Mouse (Mus musculus): Measurements from ENCODE around the gene Sema6d. TPM values are rescaled to one million over a fixed set of nuclear protein-coding genes. Genes with fewer than 3 reads are reported as not detected.

Gene Sema6d
- polyA plus RNA-seq, 1 experiment, result 25.3 TPM

DNA sequence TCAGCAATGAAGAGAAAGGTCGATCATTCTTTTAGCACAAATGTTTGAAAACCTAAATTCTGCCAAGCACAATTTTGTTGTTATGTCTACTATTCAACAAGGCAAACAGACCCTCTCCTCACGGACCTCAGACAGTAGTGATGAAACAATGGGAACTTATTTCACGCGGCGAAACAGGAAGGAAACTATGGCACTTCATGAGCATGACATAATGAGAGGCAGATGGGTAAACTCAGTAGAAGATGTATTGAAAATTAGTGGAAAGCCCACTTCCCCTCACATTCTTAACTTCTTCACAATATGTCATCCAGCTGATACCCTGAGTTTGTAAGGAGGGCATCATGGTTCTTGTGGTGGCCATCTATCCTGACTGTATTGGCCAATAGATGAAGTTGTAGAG lies 116.0 kb downstream of the Sema6d start:
- 56% methylated on average over 5 of the region's 5 CpGs for WGBS
- no peak for TF ChIP-seq CTCF (IDR thresholded peaks at IDR 0.05; ENCODE audit: insufficient read depth, low read length)
- no peak for TF ChIP-seq POLR2A (IDR thresholded peaks at IDR 0.05; ENCODE audit: borderline replicate concordance, extremely low read depth, low read depth, low read length)
- H3K4me3 ChIP-seq (replicated peaks; ENCODE audit: extremely low read depth, low read depth, low read length), result no peak overlapping the region

DNA sequence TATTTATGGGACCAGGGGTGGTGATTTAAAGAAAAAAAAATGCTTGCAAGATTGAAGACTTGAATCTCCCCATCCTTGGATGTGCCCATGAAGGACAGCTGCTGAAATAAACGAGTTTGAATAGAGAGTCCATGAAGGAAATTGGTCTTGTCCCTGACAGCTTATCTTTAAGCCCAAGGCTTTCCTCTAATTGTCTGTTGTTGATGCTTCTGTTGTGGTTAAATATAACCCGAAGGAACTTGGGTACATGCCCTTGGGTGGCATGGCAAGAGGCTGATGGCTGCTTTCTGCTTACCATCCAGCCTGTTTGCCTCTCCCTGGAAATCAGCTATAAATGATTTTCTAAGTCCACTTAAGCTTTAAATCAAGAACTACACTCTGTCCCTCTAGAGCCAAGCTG lies 118.5 kb downstream of the Sema6d start:
- Histone ChIP-seq H3K4me3 (replicated peaks; ENCODE audit: extremely low read depth, low read depth, low read length) (no peak overlapping the region), H3K4me1 (ENCODE audit: control insufficient read depth, insufficient read depth, low read length) (peaks cover 13% of the 10 kb centered on the region)
- DNase-seq, result no peak
- WGBS, result 28% methylated on average over 2 of the region's 2 CpGs
- no peak for TF ChIP-seq CTCF (IDR thresholded peaks at IDR 0.05; ENCODE audit: insufficient read depth, low read length)
- no peak for TF ChIP-seq POLR2A (IDR thresholded peaks at IDR 0.05; ENCODE audit: borderline replicate concordance, extremely low read depth, low read depth, low read length)

More for the DNA sequence above, 116.0 kb downstream of the Sema6d start:
- no peak for DNase-seq
- peaks cover 16% of the 10 kb centered on the region for H3K4me1 ChIP-seq (ENCODE audit: control insufficient read depth, insufficient read depth, low read length)

DNA sequence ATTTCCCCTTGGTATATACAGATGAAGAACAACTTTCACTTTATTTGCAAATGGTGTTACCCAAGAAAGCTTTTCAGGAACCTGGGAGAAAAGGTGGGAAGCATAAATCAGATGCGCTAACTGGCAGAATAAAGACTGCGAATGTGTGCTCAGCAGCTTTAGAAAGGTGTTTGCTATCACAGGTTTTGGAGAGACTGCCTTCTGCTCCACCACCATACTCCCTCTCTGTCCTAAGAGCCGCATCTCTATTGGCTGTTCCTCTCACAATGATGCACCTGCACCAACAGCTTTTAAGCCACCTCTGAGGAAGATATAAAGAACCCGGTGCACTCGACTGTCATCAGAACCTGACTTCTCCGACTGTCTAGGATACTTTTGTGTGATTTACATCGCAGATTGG lies 133.8 kb downstream of the Sema6d start:
- Histone ChIP-seq H3K4me1 (ENCODE audit: control insufficient read depth, insufficient read depth, low read length) (no peaks in the 10 kb centered on the region), H3K4me3 (replicated peaks; ENCODE audit: extremely low read depth, low read depth, low read length) (no peak overlapping the region)
- 77% methylated on average over 7 of the region's 7 CpGs for WGBS
- no peak for TF ChIP-seq POLR2A (IDR thresholded peaks at IDR 0.05; ENCODE audit: borderline replicate concordance, extremely low read depth, low read depth, low read length)
- TF ChIP-seq CTCF (IDR thresholded peaks at IDR 0.05; ENCODE audit: insufficient read depth, low read length), result no peak
- DNase-seq, result no peak

DNA sequence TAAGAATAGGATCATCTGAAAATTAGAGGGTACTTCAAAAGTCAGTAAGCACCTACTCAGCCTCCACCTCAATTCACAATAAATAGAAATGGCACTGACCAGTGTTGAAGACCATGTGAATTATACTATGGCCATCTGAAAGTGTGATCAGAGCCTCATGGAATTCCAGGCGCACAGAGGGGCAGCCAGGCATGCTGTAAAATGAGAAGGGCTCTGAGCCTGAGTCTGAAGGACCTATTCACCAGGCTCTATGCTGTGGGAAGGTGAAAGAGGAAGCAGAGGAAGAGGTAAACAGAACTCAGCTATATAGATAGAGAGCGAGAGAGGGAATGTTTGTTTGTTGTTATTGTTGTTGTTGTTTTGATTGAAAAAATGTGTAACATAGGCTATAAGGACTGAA lies 134.6 kb downstream of the Sema6d start:
- TF ChIP-seq POLR2A (IDR thresholded peaks at IDR 0.05; ENCODE audit: borderline replicate concordance, extremely low read depth, low read depth, low read length) (no peak), CTCF (IDR thresholded peaks at IDR 0.05; ENCODE audit: insufficient read depth, low read length) (no peak)
- 72% methylated on average over 2 of the region's 2 CpGs for WGBS
- DNase-seq, result no peak
- H3K4me1 ChIP-seq (ENCODE audit: control insufficient read depth, insufficient read depth, low read length), result no peaks in the 10 kb centered on the region
- H3K4me3 ChIP-seq (replicated peaks; ENCODE audit: extremely low read depth, low read depth, low read length), result no peak overlapping the region

DNA sequence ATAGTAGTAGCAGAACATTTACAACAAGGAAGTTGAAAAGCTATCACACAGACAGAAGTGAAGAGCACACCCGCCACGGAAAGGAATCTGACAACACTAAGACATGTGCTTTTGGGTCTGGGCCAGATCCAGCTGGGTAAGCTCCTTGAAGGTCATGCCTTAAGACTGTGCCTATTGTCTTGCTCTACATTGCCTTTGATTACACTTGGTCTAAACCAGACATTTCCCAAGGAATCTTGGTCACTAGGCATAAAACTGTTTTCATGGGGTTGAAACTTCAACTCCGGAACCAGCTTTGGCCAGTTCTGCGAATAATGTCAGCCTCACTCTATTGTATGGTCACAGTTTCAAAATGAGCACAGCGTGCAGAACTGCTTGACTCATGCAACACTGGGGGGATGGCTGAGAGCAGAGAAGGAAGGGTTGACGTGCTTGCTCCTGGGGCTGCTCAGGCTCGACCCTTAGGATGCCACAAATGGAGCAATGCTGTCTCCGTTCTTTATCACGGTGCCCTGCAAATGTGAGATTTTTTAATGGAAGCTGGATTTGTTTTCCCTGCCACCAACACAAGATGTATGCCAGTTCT lies 145.0 kb downstream of the Sema6d start:
- H3K4me3 ChIP-seq (replicated peaks; ENCODE audit: extremely low read depth, low read depth, low read length), result no peak overlapping the region
- no peak for DNase-seq
- peaks cover 3% of the 10 kb centered on the region for H3K4me1 ChIP-seq (ENCODE audit: control insufficient read depth, insufficient read depth, low read length)
- TF ChIP-seq CTCF (IDR thresholded peaks at IDR 0.05; ENCODE audit: insufficient read depth, low read length), result no peak
- TF ChIP-seq POLR2A (IDR thresholded peaks at IDR 0.05; ENCODE audit: borderline replicate concordance, extremely low read depth, low read depth, low read length), result no peak
- WGBS, result 55% methylated on average over 9 of the region's 9 CpGs

DNA sequence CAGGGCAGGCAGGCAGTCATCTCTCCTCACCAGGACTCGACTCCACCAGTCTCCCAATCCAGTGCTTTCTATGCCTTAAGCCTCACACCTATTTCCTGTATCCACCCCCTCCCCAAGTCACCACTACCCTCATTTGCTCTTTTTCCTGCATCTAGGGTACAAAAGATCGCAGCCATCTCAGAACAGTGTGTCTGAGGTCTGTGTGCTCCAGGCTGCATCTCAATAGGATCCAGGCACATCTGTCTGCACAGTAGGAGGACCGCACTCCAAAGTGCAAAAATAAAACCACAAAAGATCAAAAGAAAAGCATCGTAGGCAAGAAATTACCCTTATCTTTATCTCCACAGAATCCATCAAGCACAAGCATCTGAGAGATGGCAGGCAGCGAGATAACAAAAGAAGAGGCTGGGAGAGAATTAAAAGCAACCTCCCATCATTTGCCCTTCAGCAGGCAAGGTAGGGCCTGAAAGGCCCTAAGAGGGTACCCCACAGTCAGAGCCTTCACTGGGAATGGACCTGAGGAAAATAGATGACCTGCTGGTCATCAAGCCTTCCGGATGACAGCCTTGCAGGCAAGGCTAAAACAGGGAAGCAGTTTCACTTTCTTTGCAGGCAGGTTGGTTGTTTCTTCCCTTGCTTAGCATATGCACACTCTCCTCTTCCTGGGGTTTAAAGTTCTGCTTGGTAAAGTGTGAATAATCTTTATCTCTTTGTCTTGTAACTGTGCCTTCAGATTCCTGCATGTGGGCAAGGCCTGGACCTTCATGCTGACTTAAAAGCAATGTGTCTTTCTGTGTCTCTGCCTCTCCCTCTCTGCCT lies 145.7 kb downstream of the Sema6d start:
- TF ChIP-seq CTCF (IDR thresholded peaks at IDR 0.05; ENCODE audit: insufficient read depth, low read length), result no peak
- H3K4me3 ChIP-seq (replicated peaks; ENCODE audit: extremely low read depth, low read depth, low read length), result no peak overlapping the region
- peaks cover 3% of the 10 kb centered on the region for H3K4me1 ChIP-seq (ENCODE audit: control insufficient read depth, insufficient read depth, low read length)
- 52% methylated on average over 6 of the region's 6 CpGs for WGBS
- no peak for DNase-seq

DNA sequence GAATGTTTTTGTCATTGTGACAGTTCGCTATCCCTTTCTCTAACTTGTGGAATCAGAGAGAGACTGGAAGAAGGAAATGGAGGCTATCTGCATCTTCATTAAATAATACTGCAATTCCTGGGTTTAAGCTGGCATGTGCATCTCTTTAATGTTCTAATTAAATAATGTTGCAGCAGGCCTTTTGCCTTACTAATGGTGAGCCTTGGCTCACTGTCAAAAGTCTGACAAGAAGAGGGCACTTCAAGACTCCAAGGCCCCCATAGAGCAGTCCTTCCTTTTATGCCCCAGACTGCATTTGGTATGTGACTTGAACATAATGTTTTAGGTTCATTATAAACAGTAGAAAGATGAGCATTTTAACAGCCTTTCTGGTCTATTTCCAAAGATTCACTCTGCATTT lies 147.1 kb downstream of the Sema6d start:
- H3K4me1 ChIP-seq (ENCODE audit: control insufficient read depth, insufficient read depth, low read length), result peaks cover 3% of the 10 kb centered on the region
- H3K4me3 ChIP-seq (replicated peaks; ENCODE audit: extremely low read depth, low read depth, low read length), result no peak overlapping the region
- WGBS, result 98% methylated on average over 1 of the region's 1 CpGs
- no peak for DNase-seq
- TF ChIP-seq CTCF (IDR thresholded peaks at IDR 0.05; ENCODE audit: insufficient read depth, low read length) (no peak), POLR2A (IDR thresholded peaks at IDR 0.05; ENCODE audit: borderline replicate concordance, extremely low read depth, low read depth, low read length) (no peak)

DNA sequence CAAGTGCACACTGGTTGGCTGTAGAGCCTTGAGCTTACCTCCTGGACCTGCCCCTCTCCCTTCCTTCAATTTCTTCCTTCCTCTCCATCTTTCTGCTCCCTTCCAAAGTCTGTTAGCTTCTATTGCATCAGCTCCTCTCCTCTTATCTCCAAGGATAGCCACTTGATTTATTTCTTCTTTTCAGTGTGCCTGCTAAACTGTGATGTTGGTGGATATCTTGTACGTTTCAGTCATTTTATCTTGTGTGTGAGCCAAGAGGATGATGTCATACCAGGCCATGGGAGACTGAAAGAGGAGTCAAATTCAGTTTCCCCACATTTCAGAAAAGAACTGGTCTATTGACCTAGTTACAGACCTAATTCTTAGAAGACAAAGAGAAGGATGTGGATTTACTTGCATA lies 153.8 kb downstream of the Sema6d start:
- no peak for DNase-seq
- Histone ChIP-seq H3K4me3 (replicated peaks; ENCODE audit: extremely low read depth, low read depth, low read length) (no peak overlapping the region), H3K4me1 (ENCODE audit: control insufficient read depth, insufficient read depth, low read length) (peaks cover 8% of the 10 kb centered on the region)
- 38% methylated on average over 1 of the region's 1 CpGs for WGBS
- TF ChIP-seq POLR2A (IDR thresholded peaks at IDR 0.05; ENCODE audit: borderline replicate concordance, extremely low read depth, low read depth, low read length), result no peak
- TF ChIP-seq CTCF (IDR thresholded peaks at IDR 0.05; ENCODE audit: insufficient read depth, low read length), result no peak

DNA sequence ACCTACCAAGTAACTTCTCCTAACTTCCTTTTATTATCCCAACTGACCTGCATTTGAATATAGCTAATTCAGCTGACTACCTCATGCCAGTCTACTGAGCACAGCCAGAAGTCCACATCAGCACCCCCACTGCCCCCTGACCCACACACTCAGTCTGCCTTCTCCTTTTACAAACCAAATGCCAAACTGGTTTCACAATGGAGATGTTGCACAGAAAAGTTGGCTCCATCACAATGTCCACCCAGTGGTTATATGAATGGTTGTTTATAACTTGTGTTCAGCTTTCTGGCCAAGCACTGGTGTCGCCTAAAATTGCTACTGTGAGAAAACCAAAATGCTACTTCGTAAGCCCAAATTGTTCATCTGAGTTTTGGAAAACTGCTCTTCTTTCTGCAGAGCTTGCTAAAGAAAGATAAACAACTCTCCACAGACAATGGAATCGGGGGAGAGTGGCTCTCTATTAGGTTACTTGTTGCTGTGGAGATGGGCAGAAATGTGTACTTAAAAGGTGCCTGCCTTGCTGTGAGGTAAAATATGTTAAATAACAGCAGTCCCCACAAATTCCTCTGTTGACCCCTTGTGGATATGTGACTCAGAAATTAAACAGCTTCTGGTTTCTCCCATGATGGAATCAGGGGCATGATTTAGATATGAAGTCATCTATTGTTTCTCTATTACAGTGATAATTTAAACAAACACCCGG lies 154.9 kb downstream of the Sema6d start:
- 21% methylated on average over 4 of the region's 4 CpGs for WGBS
- TF ChIP-seq CTCF (IDR thresholded peaks at IDR 0.05; ENCODE audit: insufficient read depth, low read length) (no peak), POLR2A (IDR thresholded peaks at IDR 0.05; ENCODE audit: borderline replicate concordance, extremely low read depth, low read depth, low read length) (no peak)

More for the DNA sequence above, 154.9 kb downstream of the Sema6d start:
- DNase-seq, result peak; percentile 25
- H3K4me1 ChIP-seq (ENCODE audit: control insufficient read depth, insufficient read depth, low read length), result peaks cover 8% of the 10 kb centered on the region
- no peak overlapping the region for H3K4me3 ChIP-seq (replicated peaks; ENCODE audit: extremely low read depth, low read depth, low read length)

Data from lung, adult 2 months (tissue).